Mouse (Mus musculus): ENCODE results near the gene Mif4gd. TPM values are rescaled to one million over a fixed set of nuclear protein-coding genes. Genes with fewer than 3 reads are reported as not detected.
A peak's percentile ranks its signal among the peaks of the same experiment; 100 is the strongest.
"Not testable (repeated sequence)": the region's sequence is repeated elsewhere in the genome, so short reads cannot be mapped to it uniquely, and the experiment has no call there.

Mif4gd gene
- total RNA-seq (2021) = 10 to 100 TPM; 45.5 to 56.9 TPM

DNA sequence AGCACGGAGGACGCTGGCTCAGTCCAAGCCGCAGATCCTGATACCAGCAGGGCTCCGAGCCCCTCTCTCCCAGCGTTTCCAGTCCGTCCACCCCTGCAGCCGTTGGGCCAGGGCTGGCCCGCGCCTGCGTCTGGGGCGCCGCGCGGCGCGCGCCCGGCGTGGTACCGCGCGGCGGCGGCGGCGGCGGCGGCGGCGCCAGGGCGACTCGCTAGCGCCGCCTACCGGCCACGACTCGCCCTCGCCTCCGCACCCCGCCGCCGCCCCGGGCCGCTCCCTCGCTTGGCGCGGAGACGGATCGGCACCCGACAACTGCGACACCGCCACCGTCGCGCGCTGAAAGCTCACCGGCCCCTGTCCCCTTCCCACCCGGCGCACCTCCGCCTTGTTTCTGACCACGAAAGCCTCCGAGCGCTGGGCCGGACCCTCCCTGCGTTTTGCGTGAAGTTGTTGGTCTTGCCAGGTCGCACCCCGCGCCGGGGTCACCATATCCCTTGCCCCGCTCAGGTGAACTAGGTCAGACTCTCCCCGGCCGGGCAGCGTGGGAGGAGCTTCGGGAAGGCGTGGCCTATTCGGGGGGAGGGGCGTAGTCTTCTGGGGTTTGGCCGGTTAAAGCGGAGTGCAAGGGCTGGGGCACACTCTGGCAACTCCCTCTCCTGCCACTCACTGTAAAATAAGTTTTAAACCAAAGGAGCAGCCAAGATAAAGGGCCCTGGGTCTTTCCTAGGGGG, at the start of gene Mif4gd:
Gene Mif4gd, minus strand, starts transcription at position 560 of the 728 bp plus-strand sequence.
- intact Hi-C loops (cut with DNase I) = loop anchor here (5.0 kb wide), 1 partner anchor 130 kb away; no protein-coding TSS in a partner anchor
- peak; percentile 85 for DNase-seq (ENCODE audit: low spot score)

- no peak for DNase-seq (ENCODE audit: low spot score)
- intact Hi-C loops (cut with DNase I) = no loop called here
These were observed 47.6 kb upstream of the Mif4gd start for GRCm38 (mm10) chr11:115660376-115660775.

- DNase-seq (ENCODE audit: low spot score) = no peak
- intact Hi-C loops (cut with DNase I) = no loop called here
These were observed 45.8 kb upstream of the Mif4gd start for GRCm38 (mm10) chr11:115658521-115658920.

DNA sequence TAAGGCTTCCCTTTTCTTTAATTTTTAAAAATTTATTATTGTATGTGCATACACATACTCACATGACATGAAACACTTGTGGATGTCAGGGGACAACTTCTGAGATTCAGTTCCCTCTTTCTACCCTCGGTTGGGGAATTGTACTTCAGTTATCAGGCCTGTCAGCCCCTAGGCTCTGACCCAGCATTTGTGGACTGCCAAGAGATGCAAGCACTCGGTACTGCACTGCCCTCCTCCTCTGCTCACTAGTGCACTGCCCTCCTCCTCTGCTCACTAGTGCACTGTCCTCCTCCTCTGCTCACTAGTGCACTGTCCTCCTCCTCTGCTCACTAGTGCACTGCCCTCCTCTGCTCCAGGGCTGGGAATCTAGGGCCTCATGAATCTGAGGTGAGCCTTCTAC, 41.4 kb upstream of the Mif4gd start:
- DNase-seq (ENCODE audit: low spot score) = no peak
- intact Hi-C loops (cut with DNase I) = no loop called here

DNA sequence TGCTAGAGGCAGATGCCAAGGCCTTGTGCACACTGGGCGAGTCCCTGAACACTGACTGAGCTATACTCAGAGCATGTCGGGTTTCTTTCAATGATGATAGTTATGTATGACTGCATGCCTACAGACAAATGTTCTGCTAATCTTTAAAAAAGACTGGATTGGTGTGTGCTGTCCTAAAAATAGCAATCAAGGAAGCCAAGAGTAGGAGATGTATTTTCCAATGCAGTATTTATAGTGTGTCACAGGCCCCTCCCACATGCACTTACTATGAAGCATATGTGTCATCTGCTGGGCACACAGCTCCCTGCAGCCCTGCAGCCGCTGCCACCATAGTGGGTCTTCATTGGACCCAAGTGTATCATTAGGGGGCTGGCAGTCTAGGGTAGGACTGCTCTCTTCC, 40.4 kb upstream of the Mif4gd start:
- intact Hi-C loops (cut with DNase I) = no loop called here
- DNase-seq (ENCODE audit: low spot score) = no peak

DNA sequence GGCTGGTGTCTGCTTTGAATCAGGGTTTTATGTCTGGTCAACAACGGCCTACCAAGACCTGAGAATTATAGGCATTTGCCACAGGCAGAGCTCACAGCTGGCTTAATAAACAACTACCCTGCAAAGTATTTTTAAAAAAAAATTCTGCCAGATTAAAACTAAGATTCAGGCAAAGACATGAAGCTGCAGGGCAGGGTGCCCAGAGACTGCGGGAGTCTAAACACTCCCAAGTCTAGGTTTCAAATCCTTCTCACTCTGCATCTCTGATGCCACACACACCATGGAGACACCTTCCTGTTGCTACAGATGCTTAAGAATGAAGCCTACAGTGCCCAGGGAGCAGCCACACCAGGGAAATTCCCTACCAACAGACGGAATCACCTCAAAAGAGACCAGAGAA, 38.9 kb upstream of the Mif4gd start:
- intact Hi-C loops (cut with DNase I) = no loop called here
- no peak for DNase-seq (ENCODE audit: low spot score)

DNA sequence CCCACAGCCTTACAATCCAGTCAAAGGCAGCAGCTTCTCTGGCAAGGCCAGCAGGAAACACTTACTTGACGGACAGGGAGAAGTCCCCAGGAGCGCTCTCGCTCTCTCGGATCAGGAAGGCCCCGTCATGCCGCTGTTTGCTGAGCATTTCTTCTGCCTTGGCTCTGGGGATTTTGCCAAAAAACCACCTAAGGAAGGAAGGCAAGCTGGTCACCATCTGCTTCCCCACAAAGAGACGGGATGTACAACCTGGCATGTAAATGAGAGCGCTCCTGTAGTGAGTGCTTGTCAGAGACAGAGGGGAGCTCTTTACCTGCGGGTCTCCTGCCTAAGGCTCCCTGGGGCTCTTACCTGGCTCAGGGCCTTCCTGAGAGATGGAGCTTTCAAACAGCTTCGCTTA, 36.9 kb upstream of the Mif4gd start:
- DNase-seq (ENCODE audit: low spot score) = no peak
- intact Hi-C loops (cut with DNase I) = no loop called here

GRCm38 (mm10) chr11:115647459-115647858, 34.7 kb upstream of the Mif4gd start:
- intact Hi-C loops (cut with DNase I) = loop anchor here (1.0 to 2.0 kb wide), 2 partner anchors 67 to 167 kb away; partner anchors contain the start of gene Tsen54
- DNase-seq (ENCODE audit: low spot score) = no peak

DNA sequence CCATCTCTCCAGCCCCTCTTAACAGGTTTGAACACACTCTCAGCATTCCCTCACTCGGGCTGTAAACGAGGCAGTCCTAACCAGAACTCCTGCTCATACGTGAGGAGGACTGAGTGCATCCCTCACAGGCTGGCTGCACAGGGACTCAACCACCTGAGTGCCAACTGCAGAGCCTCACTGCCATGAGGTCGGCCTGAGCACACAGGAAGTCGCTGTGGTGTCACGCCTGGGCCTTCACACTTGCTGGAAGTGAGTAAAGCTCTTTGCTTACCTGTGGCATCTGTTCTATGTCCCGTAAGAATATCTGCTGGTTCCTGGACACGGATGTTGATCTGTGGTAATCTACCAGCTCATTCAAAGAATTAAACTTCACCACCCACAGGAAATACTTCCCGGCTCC, 33.7 kb upstream of the Mif4gd start:
- intact Hi-C loops (cut with DNase I) = loop anchor here (2.0 kb wide), 1 partner anchor 168 kb away; the partner anchor contains the start of gene Tsen54
- DNase-seq (ENCODE audit: low spot score) = no peak

DNA sequence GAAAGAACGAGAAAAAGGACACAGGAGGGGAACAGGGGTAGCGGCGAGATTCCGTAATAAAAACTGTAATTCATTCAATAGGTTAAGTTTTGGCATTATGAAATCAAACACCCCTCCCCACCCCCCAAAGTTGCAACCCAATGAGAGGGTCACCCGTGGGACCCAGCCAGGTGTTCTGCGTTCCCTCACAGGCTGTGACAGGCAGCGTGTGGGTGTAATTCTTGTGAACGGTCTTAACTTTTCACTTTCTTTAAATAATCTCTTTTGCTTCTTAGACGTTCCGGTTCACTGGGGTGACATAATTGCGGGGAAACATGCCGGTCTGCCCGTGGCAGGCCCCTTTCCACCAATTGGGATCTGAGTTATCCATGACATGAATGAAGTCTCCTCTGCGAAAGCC, 32.7 kb upstream of the Mif4gd start:
- DNase-seq (ENCODE audit: low spot score); intact Hi-C loops (cut with DNase I): not testable (repeated sequence)

DNA sequence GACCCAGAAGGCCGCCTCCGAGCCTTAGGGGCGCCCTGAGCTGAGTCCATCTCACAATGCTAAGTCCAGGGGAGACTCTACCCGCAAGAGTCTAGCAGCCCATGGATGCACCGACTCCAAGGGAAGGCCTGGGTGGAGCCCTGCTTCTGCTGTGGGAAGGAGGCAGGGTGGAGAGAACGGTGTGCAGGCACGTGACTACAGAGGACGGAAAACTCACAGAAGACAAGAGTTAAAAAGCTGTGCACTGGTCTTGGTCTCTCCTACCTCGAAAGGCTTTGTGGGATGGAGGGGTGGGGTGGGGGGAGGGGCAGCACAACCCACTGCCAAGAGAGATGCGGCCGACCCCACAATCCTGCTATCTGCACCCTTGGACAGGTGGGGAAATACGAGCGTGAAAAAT, 31.5 kb upstream of the Mif4gd start:
- no peak for DNase-seq (ENCODE audit: low spot score)
- intact Hi-C loops (cut with DNase I) = no loop called here

DNA sequence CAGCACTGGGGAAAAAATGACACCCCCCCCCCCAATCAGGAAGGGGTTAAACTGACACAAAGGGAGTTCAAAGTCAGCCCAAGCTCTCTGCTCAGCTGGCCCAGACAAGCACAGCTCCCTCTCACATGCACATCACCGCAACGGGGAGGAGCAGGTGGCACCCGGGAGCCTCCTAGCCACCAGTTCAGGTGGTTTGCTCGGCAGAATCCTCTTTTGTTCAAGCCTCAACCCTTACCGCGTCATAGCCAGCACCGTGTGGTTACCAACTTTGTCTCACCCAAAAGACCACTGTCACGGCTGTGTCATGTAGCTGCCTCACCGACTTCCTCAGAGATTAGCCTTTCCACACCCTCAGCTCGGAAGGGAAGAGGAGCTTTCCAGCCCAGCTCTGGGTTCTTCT, 30.5 kb upstream of the Mif4gd start:
- DNase-seq (ENCODE audit: low spot score) = no peak

GRCm38 (mm10) chr11:115642705-115643104, 29.9 kb upstream of the Mif4gd start:
- DNase-seq (ENCODE audit: low spot score) = no peak
- intact Hi-C loops (cut with DNase I) = no loop called here

More for the DNA sequence above, 30.5 kb upstream of the Mif4gd start:
- intact Hi-C loops (cut with DNase I) = no loop called here

GRCm38 (mm10) chr11:115641664-115642036, 28.9 kb upstream of the Mif4gd start:
- DNase-seq (ENCODE audit: low spot score) = no peak
- intact Hi-C loops (cut with DNase I) = no loop called here

DNA sequence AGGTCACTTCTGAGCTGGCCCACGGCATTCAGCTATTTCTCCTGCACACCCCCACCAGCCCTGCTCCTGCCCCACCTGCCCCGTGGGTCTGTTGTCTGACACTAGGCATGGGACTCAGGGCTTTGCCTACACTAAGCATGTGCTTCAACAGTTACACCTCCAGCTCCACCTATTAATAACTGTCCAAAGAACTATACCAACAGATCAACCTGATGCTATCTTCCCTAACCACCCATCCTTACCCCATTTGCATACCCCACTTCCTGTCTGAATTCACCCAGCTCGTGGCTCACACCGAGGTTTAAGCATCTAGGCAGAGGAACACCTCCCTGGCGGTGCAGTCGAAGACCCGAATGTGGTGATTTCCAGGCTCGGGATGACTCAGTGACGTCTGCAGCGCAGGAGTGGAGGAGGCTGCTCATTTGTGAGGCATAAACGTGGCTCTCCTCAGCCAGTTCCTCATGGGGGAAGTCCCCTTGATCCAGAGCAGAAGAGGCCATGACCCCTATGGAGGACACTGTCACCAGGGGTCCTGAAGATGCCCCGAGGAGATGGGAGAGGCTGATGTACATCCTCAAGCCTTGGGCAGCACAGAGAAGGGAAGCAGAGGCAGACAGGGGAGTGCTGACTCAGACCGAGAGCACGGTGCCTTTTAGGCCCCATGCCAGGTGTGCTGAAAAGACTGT, 28.4 kb upstream of the Mif4gd start:
- no peak for DNase-seq (ENCODE audit: low spot score)
- intact Hi-C loops (cut with DNase I) = no loop called here

DNA sequence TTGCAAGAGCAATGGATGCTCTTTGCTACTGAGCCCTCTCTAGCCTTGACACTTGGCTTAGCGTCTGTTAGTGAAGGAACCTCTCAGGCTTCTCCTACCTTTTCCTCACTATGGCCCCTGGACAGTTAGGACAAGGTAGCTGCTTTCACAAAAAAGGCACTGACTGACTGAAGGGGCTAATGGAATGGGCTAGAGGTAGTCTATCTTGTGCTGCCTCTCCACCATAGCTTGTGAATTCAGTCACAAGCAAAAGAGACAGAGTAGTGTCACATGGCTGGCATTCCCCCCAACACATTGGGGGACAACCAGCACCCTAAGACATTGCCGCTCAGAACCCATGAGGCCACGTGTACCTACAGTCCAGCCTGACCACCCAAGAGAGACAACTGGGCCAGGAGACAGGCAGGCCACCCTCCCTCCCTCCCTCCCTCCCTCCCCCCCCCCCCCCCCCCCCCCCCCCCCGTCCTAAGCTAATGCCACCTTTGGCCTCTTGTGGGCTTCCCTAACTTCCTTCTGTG, 27.6 kb upstream of the Mif4gd start:
- no peak for DNase-seq (ENCODE audit: low spot score)
- intact Hi-C loops (cut with DNase I) = no loop called here

- no peak for DNase-seq (ENCODE audit: low spot score)
- intact Hi-C loops (cut with DNase I) = no loop called here
These were observed 26.8 kb upstream of the Mif4gd start for GRCm38 (mm10) chr11:115639540-115639939.

GRCm38 (mm10) chr11:115638498-115639409, 26.0 kb upstream of the Mif4gd start:
- DNase-seq (ENCODE audit: low spot score) = no peak
- intact Hi-C loops (cut with DNase I) = no loop called here

DNA sequence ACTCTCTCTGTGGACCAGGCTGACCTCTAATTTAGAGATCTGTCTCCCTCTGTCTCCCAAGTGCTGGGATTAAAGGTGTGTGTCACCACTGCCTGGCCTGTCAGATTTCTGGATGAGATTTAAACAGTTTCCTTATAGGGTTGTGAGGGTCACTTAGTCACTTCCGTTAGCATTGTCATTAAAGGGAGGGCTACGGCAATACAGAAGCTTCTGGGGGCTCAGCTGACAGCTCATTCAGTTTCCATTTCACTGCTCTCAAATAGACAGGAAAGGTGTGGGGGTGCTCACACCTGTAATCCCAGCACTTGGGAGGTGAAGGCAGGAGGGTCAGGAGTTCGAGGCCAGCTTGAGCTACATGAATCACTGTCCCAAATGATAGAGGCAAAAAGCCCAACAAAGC, 24.2 kb upstream of the Mif4gd start:
- no peak for DNase-seq (ENCODE audit: low spot score)

DNA sequence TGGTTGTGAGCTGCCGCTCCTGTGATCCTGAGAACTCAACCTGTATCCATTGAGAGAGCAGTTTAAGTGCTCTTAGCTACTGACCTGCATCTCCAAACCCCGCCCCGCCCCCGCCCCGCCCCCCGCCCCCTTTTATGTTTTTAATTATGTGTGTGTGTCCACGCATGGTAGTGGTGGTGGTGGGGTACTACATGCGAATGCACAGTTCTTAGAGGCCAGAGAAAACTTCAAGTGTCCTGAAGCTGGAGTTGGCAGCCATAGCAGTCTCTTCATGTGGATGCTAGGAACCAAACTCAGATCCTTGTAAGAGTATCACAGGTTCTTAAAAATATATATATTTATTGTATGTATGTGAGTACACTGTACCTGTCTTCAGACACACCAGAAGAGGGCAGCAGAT, 22.7 kb upstream of the Mif4gd start:
- intact Hi-C loops (cut with DNase I) = no loop called here
- DNase-seq (ENCODE audit: low spot score) = no peak

More for the DNA sequence above, 24.2 kb upstream of the Mif4gd start:
- intact Hi-C loops (cut with DNase I) = no loop called here
